Mouse (Mus musculus): ENCODE results near the gene Thap8.

DNA sequence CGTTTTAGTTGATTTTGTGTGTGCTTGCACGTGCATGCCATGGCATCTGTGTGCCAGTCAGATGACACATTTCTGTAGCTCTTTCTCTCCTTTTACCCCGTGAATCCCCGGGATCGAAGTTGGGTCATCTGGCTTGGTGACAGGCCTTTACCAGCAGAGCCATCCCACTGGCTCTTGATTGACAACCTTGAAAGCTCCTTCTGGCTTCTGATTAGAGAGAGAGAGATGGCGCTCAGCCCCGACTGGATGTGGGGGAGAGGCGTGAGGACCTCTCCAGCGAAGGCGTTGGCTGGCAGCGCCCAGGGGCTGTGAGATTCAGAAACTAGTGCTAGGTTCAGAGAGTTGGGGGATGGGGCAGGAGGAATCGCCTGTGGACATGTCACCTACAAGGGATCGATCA, 13.9 kb downstream of the Thap8 start:
- TF ChIP-seq CTCF (IDR thresholded peaks at IDR 0.05; ENCODE audit: borderline replicate concordance, insufficient read depth, low read length) = no peak
- no peak for TF ChIP-seq POLR2A (IDR thresholded peaks at IDR 0.05; ENCODE audit: low read depth, low read length)
